Mouse (Mus musculus): ENCODE results near the gene Olfr470.
"Not testable (repeated sequence)": the region's sequence is repeated elsewhere in the genome, so short reads cannot be mapped to it uniquely, and the experiment has no call there.

Gene Olfr470

DNA sequence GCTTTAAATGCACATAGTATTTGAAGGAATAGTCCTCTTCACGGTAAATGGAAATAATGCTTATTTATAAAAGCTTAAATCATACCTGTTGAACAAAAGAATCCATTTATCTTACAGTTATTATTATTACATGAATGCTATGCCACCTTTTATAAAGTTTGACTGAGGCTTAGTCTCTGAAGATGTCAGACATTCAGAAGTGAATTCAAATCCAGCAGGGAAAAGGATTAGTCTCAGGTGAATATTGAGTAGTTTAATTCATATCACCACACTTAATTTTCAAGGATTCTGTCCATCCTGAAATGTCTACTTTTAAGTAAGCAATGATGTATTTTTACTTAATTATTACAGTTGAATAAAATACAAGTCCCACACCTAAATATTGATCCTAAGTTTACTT lies at the start of gene Olfr470:
TSS of gene Olfr470 (minus strand) at position 101 of the 400 bp plus-strand sequence.
- not testable (repeated sequence) for DNase-seq (ENCODE audit: low read depth in 1 of 2, low spot score in 2 of 2)

DNA sequence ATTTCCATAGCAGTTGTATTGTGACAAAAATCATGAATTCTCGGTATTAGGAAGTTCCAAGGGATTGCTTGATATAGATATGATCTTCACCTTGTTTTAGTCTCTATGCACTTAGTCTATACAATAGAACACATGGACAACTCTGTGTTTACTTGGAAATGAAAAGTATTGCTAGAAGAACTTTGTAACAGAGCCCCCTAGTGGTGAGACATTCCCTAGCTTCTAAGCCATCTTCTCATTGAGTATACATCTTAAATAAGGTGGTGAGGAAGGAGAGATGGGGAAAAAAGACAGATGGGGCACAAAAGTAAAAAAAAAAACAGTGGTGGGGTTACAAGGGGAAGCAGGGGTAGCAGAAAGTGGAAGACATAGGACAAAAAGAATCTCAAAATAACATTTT lies 5.6 kb downstream of the Olfr470 start:
- no peak for DNase-seq (ENCODE audit: low read depth in 1 of 2, low spot score in 2 of 2)

DNA sequence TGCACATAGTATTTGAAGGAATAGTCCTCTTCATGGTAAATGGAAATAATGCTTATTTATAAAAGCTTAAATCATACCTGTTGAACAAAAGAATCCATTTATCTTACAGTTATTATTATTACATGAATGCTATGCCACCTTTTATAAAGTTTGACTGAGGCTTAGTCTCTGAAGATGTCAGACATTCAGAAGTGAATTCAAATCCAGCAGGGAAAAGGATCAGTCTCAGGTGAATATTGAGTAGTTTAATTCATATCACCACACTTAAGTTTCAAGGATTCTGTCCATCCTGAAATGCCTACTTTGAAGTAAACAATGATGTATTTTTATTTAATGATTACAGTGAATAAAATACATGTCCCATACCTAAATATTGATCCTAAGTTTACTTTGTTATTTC lies 21.8 kb downstream of the Olfr470 start, which contains the start of gene Olfr469:
TSS of gene Olfr469 (minus strand) at position 101 of the 400 bp plus-strand sequence.
- DNase-seq (ENCODE audit: low read depth in 1 of 2, low spot score in 2 of 2): not testable (repeated sequence)

- not testable (repeated sequence) for DNase-seq (ENCODE audit: low read depth in 1 of 2, low spot score in 2 of 2)
Measured at GRCm38 (mm10) chr7:107823867-107824266, 23.4 kb downstream of the Olfr470 start.

- DNase-seq (ENCODE audit: low read depth in 1 of 2, low spot score in 2 of 2): no peak
Measured at GRCm38 (mm10) chr7:107819442-107819841, 27.8 kb downstream of the Olfr470 start.

- DNase-seq (ENCODE audit: low read depth in 1 of 2, low spot score in 2 of 2): no peak
Measured at GRCm38 (mm10) chr7:107811963-107812362, 35.3 kb downstream of the Olfr470 start, which contains the start of gene Olfr467. Olfr467 (plus strand) TSS chr7:107812263.

DNA sequence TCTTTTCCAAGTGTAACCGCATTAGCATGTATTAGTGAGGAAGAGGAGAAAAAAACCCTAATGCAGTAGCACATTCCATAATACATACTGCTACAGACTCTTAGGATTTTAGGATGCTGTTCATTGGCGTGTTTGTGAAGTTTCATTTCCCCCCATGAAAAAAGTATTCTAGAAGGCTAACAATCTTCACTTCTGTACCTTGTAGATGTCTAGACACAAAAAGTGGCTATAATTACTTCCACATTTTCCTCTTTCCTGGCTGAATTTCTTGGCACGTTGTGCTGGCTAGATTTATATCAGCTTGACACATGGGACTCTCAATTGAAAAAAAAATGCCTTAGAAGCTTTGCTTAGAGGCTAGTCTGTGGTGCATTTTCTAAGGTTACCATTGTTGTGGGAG lies 45.2 kb downstream of the Olfr470 start:
- DNase-seq (ENCODE audit: low read depth in 1 of 2, low spot score in 2 of 2): no peak

- DNase-seq (ENCODE audit: low read depth in 1 of 2, low spot score in 2 of 2): no peak
Measured at GRCm38 (mm10) chr7:107801108-107801507, 46.2 kb downstream of the Olfr470 start, which contains the start of gene Ovch2. Ovch2 (minus strand) TSS chr7:107801208.

- DNase-seq (ENCODE audit: low read depth in 1 of 2, low spot score in 2 of 2): no peak
Measured at GRCm38 (mm10) chr7:107796500-107796899, 50.8 kb downstream of the Olfr470 start.

Data from monocyte, adult 2 months (primary cell).